Mouse (Mus musculus) lung, postnatal 0 days (tissue): ENCODE measurements around the gene Gm38431.

ENCODE experiments used
- CTCF ChIP-seq: IDR thresholded peaks from 2 replicates; pipeline ENCODE4 v1.5.1; 2016; ENCODE audit warnings: antibody characterized with exemption, mild to moderate bottlenecking
- EP300 ChIP-seq: IDR thresholded peaks from 2 replicates; pipeline ENCODE4 v1.6.1; 2016; ENCODE audit warnings: antibody characterized with exemption, mild to moderate bottlenecking, control low read depth

- peak; percentile 38 for TF ChIP-seq CTCF
- no peak for TF ChIP-seq EP300
Observed at GRCm38 (mm10) chr9:21022726-21023125, 69.1 kb downstream of the Gm38431 start.
